Mouse (Mus musculus): Measurements from ENCODE around the gene Sp6.

- TF ChIP-seq CTCF (IDR thresholded peaks at IDR 0.05; ENCODE audit: borderline replicate concordance, extremely low read depth, insufficient read depth, insufficient read length) (no peak), POLR2A (IDR thresholded peaks at IDR 0.05; ENCODE audit: borderline replicate concordance, extremely low read depth, insufficient read depth, insufficient read length, poor library complexity, severe bottlenecking) (no peak)
These were observed at the start of gene Sp6 for GRCm38 (mm10) chr11:97013121-97013670.
